Mouse (Mus musculus): ENCODE data around the gene Fam126a.

Gene Fam126a

GRCm38 (mm10) chr5:24039423-24039822, 8.9 kb upstream of the Fam126a start:
- no peak for DNase-seq

GRCm38 (mm10) chr5:24038819-24039218, 8.3 kb upstream of the Fam126a start:
- no peak for DNase-seq

GRCm38 (mm10) chr5:24038190-24038589, 7.7 kb upstream of the Fam126a start:
- DNase-seq: no peak

GRCm38 (mm10) chr5:24036731-24037130, 6.2 kb upstream of the Fam126a start:
- DNase-seq: no peak

- DNase-seq: no peak
Observed at GRCm38 (mm10) chr5:24034970-24035369, 4.5 kb upstream of the Fam126a start.

GRCm38 (mm10) chr5:24034091-24034490, 3.6 kb upstream of the Fam126a start:
- no peak for DNase-seq

- DNase-seq: no peak
Observed at GRCm38 (mm10) chr5:24029946-24030578, 428 bp downstream of the Fam126a start.

GRCm38 (mm10) chr5:24029331-24029771, 1.1 kb downstream of the Fam126a start:
- peak; percentile 41 for DNase-seq

- no peak for DNase-seq
Observed at GRCm38 (mm10) chr5:24024957-24025356, 5.5 kb downstream of the Fam126a start.

GRCm38 (mm10) chr5:24023226-24023625, 7.3 kb downstream of the Fam126a start:
- no peak for DNase-seq

- no peak for DNase-seq
Observed at GRCm38 (mm10) chr5:24021683-24022082, 8.8 kb downstream of the Fam126a start.

- DNase-seq: no peak
Observed at GRCm38 (mm10) chr5:24020380-24020779, 10.1 kb downstream of the Fam126a start.

GRCm38 (mm10) chr5:24019341-24020185, 10.9 kb downstream of the Fam126a start:
- no peak for DNase-seq

GRCm38 (mm10) chr5:24018621-24019261, 11.7 kb downstream of the Fam126a start:
- DNase-seq: peak; percentile 64

- DNase-seq: no peak
Observed at GRCm38 (mm10) chr5:24016912-24017311, 13.6 kb downstream of the Fam126a start.

GRCm38 (mm10) chr5:24013338-24014003, 17.0 kb downstream of the Fam126a start:
- no peak for DNase-seq

GRCm38 (mm10) chr5:23999083-23999671, 31.3 kb downstream of the Fam126a start:
- DNase-seq: no peak

GRCm38 (mm10) chr5:23995951-23996350, 34.5 kb downstream of the Fam126a start:
- no peak for DNase-seq

- DNase-seq: no peak
Observed at GRCm38 (mm10) chr5:23994929-23995328, 35.6 kb downstream of the Fam126a start.

GRCm38 (mm10) chr5:23994231-23994630, 36.3 kb downstream of the Fam126a start:
- no peak for DNase-seq

- DNase-seq: no peak
Observed at GRCm38 (mm10) chr5:23993553-23993894, 37.0 kb downstream of the Fam126a start.

- DNase-seq: peak; percentile 68
Observed at GRCm38 (mm10) chr5:23992876-23993552, 37.5 kb downstream of the Fam126a start.
